Mouse (Mus musculus) lung, embryonic 15.5 days (tissue): ENCODE measurements at regions not wholly inside any gene's neighbourhood (a gene's known extent, or its start where the extent isn't known, plus 50 kb on each side); places are given as distances from the start of the nearest gene placed in this dataset.

Experiments used
- ATAC-seq: fragments of 200-750 bp; cut with Nextera tagmentation; 2 replicates; pipeline ENCODE4 v1.8.0; 2017; ENCODE audit warnings: moderate number of reproducible peaks, borderline replicate concordance; ENCODE audit not compliant: low FRiP score, low TSS enrichment; ENCODE audit errors: extremely low read depth
- H3K27ac ChIP-seq: fragments of 300-500 bp; sonication (generic); 2 replicates; pipeline ENCODE4 v1.5.1; 2015; ENCODE audit warnings: moderate library complexity, mild to moderate bottlenecking, inconsistent platforms
- H3K27me3 ChIP-seq: fragments of 300-500 bp; sonication (generic); 2 replicates; pipeline ENCODE4 v1.6.1; 2015; ENCODE audit warnings: inconsistent platforms
- H3K36me3 ChIP-seq: fragments of 300-500 bp; sonication (generic); 2 replicates; pipeline ENCODE4 v1.6.1; 2015; ENCODE audit warnings: inconsistent platforms
- H3K4me1 ChIP-seq: fragments of 300-500 bp; sonication (generic); 2 replicates; pipeline ENCODE4 v1.6.1; 2015; ENCODE audit warnings: inconsistent platforms
- H3K4me2 ChIP-seq: fragments of 300-500 bp; sonication (generic); 2 replicates; pipeline ENCODE4 v1.6.1; 2015; ENCODE audit warnings: inconsistent platforms, mild to moderate bottlenecking, moderate library complexity
- H3K4me3 ChIP-seq: fragments of 300-500 bp; sonication (generic); 2 replicates; pipeline ENCODE4 v1.5.1; 2015; ENCODE audit warnings: mild to moderate bottlenecking, inconsistent platforms
- H3K9ac ChIP-seq: fragments of 300-500 bp; sonication (generic); 2 replicates; pipeline ENCODE4 v1.6.1; 2015; ENCODE audit warnings: inconsistent platforms
- H3K9me3 ChIP-seq: fragments of 300-500 bp; sonication (generic); 2 replicates; pipeline ENCODE4 v1.6.1; 2016; ENCODE audit warnings: inconsistent platforms
- WGBS: fragments of 180-500 bp; shearing (Covaris S2); methylation state at CpG from one replicate; pipeline ENCODE4 v1.1.7; 2015; 5-methylcytosine and 5-hydroxymethylcytosine counted together

DNA sequence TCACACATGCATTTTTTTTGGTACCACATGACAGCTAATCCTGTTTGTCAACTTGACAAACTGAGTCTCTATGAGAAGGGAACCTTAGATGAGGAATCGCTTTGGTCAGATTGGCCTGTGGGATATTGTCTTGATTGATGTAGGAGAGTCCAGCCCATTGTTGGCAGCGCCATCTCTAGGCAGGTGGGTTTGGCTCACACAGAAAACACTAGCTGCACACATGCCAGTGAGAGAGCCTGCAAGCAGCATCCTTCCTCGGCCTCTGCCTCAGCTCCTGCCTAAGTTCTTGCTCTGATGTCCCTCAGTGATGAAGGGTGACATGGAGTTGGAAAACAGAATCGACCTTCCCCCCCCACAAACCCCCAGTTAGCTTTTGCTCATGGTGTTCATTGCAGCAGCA lies 514.4 kb downstream of the Vrk1 start:
- WGBS: 76% methylated on average over 4 of the region's 4 CpGs

DNA sequence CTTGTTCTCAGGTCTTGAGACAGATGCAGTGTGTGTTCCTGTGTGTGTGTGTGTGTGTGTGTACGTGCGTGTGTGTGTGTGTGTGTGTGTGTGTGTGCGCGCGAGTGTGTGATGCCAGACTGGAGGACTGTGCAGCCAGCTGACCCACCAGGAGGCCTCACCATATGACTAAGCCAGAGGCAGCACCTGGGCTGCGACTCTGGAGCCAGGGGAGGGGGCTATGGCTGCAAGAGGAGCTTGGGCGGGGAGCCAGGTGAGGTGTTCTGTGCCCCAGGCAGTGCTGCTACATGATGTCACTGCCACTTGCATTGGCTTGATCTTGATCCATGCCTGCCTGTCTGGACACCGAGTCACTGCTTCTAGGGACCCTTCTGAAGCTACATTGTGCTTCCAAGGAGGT lies 517.1 kb downstream of the Vrk1 start:
- Histone ChIP-seq H3K36me3 (no peaks in the 10 kb centered on the region), H3K27me3 (peaks cover 4% of the 10 kb centered on the region; the same call in 1 of the 2 replicates), H3K4me3 (no peak overlapping the region), H3K4me1 (no peaks in the 10 kb centered on the region), H3K27ac (no peak overlapping the region), H3K9me3 (no peaks in the 10 kb centered on the region), H3K4me2 (no peak overlapping the region), H3K9ac (no peak overlapping the region)
- peak; percentile 27; the same call in 1 of the 2 replicates for ATAC-seq
- 73% methylated on average over 8 of the region's 8 CpGs for WGBS

More for the DNA sequence above, 514.4 kb downstream of the Vrk1 start:
- Histone ChIP-seq H3K4me1 (no peaks in the 10 kb centered on the region), H3K9ac (no peak overlapping the region), H3K27me3 (peaks cover 4% of the 10 kb centered on the region; the same call in 1 of the 2 replicates), H3K9me3 (no peaks in the 10 kb centered on the region), H3K4me2 (no peak overlapping the region), H3K36me3 (no peaks in the 10 kb centered on the region), H3K27ac (no peak overlapping the region), H3K4me3 (no peak overlapping the region)
- no peak for ATAC-seq

DNA sequence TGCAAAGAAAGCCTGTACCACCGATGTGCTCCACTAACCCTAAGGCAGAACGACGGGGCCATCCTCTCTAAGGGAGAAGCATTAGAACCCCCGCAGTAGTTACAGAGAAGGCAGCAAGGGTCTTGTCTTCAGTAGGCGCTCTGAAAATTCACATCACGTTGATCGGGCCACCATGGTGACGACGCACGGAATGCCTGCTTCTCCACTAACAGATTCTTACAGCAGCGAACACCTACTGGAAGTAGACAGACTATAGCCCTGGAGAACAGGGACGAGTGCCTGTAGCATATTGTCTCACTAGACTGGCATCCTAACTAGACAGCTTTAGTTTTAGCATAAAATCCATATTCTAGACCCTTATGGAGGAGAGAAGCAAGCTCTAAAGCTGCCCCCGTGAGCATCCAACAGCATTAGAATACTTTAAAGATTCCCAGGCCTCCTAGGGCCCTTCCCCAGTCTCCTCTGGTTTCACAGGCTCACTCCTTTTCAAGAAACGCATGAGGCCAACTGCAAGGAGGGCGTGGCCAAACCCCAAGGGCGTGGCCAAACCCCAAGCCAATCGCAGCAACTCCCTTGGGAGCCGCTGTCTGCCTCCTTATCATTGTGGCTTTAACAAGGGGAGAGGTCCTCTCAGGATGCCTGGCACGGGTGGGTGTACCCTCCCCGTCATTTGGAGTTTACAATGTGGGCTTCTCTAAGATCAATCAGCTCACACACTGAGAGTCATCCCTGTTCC lies 517.8 kb downstream of the Vrk1 start:
- peaks cover 4% of the 10 kb centered on the region; the same call in 1 of the 2 replicates for H3K27me3 ChIP-seq
- H3K36me3 ChIP-seq: no peaks in the 10 kb centered on the region
- no peak for ATAC-seq
- H3K4me1 ChIP-seq: no peaks in the 10 kb centered on the region
- no peak overlapping the region for H3K27ac ChIP-seq
- no peak overlapping the region for H3K9ac ChIP-seq
- H3K9me3 ChIP-seq: no peaks in the 10 kb centered on the region
- H3K4me2 ChIP-seq: no peak overlapping the region
- 10% methylated on average over 20 of the region's 20 CpGs for WGBS
- H3K4me3 ChIP-seq: no peak overlapping the region

DNA sequence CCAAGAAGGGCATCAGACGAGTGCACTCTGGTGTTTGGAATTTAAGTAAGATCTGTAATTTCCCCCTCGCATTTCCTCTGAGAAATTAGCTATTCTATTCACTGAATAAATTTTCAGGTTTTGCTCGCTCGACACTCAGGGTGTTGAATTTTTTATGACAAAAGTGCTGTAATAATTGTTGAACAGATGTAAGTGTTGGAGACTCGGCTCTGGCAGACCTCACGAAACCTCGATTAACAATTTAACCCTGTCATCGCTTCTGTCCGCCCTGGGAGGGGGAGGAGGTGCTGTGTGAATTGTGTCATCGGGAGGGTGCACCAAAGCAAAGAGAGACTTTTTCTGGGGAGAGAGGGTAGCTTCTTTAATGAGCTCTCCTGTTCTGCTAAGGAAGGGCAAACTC lies 518.5 kb downstream of the Vrk1 start:
- ATAC-seq: no peak
- Histone ChIP-seq H3K4me3 (no peak overlapping the region), H3K27me3 (peaks cover 4% of the 10 kb centered on the region; the same call in 1 of the 2 replicates), H3K9ac (no peak overlapping the region), H3K4me2 (no peak overlapping the region), H3K36me3 (no peaks in the 10 kb centered on the region), H3K27ac (no peak overlapping the region), H3K4me1 (no peaks in the 10 kb centered on the region), H3K9me3 (no peaks in the 10 kb centered on the region)
- WGBS: 22% methylated on average over 10 of the region's 10 CpGs

DNA sequence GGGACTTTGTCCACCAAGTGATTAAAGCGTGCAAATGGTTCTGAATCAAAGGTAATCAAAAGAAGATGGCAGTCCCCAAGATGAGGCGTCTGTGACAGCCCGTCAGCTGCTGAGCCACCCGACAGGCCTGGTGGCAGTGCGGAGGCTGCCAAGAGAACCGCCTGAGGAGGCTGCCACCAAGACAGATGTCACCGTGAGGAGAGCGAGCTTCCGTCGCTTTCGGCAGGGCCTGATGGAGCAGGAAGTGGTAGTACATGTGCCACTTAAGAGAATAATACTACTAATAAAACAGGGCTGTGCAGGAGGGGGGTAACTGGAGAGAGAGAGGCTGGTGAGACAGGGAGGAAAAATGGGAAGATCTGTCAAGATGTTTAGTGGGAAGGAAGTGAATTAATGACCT lies 519.1 kb downstream of the Vrk1 start:
- H3K4me1 ChIP-seq: no peaks in the 10 kb centered on the region
- WGBS: 32% methylated on average over 11 of the region's 11 CpGs
- no peaks in the 10 kb centered on the region for H3K36me3 ChIP-seq
- no peak overlapping the region for H3K4me3 ChIP-seq
- no peaks in the 10 kb centered on the region for H3K9me3 ChIP-seq
- ATAC-seq: no peak
- H3K4me2 ChIP-seq: no peak overlapping the region
- no peak overlapping the region for H3K9ac ChIP-seq
- no peak overlapping the region for H3K27ac ChIP-seq
- H3K27me3 ChIP-seq: peaks cover 4% of the 10 kb centered on the region; the same call in 1 of the 2 replicates

DNA sequence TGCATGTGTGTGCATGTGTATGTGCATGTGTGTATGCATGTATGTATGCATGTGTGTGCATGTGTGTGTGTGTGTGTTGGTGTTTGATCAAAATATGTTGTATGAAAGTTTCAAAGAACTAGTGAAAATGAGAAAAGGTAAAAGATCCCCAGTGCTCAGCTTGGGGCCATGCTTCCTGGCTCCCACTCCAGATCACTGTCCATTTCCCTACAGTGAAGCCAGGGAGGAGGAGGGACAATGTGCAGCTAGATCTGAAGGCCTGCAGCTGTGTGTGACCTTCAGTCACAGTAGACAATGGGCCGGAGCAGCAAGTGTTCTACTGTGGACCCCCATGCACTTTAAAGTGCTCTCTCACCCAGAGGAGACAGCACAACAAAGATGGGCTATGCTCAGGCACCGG lies 525.1 kb downstream of the Vrk1 start:
- H3K27ac ChIP-seq: no peak overlapping the region
- ATAC-seq: no peak
- no peaks in the 10 kb centered on the region for H3K36me3 ChIP-seq
- no peaks in the 10 kb centered on the region for H3K9me3 ChIP-seq
- H3K9ac ChIP-seq: no peak overlapping the region
- 35% methylated on average over 2 of the region's 2 CpGs for WGBS
- H3K4me1 ChIP-seq: no peaks in the 10 kb centered on the region
- H3K27me3 ChIP-seq: no peaks in the 10 kb centered on the region
- H3K4me2 ChIP-seq: no peak overlapping the region
- H3K4me3 ChIP-seq: no peak overlapping the region

DNA sequence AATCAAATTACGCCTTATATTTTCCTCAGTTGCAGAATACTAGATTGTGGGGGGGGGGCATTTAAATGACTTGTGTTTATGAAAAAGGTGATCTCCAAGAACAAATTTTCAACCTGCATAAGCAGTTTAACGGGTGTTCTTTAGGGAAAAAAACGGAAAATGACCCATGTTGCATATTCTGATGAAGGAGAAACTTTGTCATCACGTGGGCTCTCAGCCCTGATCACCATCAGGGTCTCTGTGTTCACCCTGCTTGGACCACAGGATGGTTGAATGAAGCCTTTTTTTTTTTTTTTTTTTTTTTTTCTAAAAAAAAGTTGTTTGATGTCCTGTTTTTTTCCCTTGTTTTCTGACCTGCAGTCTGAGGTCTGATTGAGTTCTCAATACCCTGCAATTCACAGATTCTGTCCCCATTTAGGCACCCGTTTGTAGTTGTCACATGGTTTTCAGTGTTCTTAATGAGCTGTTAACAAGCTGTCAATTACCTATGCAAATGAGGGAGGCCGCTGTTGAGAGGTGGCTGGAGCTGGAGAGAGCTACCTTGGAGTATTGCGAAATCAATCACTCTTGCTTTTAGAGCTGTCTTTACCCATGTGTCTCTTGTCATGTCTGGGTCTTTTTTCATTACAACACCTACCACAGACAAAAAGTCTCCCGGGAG lies 525.7 kb downstream of the Vrk1 start:
- Histone ChIP-seq H3K27ac (no peak overlapping the region), H3K9ac (no peak overlapping the region), H3K4me3 (no peak overlapping the region), H3K27me3 (no peaks in the 10 kb centered on the region), H3K4me2 (no peak overlapping the region), H3K9me3 (no peaks in the 10 kb centered on the region), H3K36me3 (no peaks in the 10 kb centered on the region), H3K4me1 (no peaks in the 10 kb centered on the region)
- WGBS: 25% methylated on average over 8 of the region's 8 CpGs
- ATAC-seq: no peak

DNA sequence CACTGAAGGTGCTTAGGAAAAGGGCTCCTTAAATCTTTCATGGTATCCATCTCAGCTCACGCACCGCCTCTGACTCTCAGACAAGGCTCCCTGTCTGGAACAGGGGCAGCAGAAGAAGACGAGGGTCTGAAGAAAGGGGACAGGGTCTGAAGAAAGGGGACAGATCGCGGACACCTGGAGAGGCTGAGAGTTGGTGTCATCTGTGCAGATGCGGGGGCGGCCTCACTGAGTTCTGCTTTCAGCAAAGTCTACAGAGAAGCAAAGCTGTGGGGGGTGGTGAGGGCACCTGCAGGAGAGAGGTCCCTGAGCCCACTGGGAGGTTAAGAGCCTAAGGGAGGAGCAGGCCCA lies 526.2 kb downstream of the Vrk1 start:
- no peaks in the 10 kb centered on the region for H3K4me1 ChIP-seq
- WGBS: 8% methylated on average over 7 of the region's 7 CpGs
- H3K4me3 ChIP-seq: no peak overlapping the region
- ATAC-seq: no peak
- H3K4me2 ChIP-seq: no peak overlapping the region
- no peak overlapping the region for H3K27ac ChIP-seq
- no peak overlapping the region for H3K9ac ChIP-seq
- H3K9me3 ChIP-seq: no peaks in the 10 kb centered on the region
- H3K27me3 ChIP-seq: no peaks in the 10 kb centered on the region
- H3K36me3 ChIP-seq: no peaks in the 10 kb centered on the region

DNA sequence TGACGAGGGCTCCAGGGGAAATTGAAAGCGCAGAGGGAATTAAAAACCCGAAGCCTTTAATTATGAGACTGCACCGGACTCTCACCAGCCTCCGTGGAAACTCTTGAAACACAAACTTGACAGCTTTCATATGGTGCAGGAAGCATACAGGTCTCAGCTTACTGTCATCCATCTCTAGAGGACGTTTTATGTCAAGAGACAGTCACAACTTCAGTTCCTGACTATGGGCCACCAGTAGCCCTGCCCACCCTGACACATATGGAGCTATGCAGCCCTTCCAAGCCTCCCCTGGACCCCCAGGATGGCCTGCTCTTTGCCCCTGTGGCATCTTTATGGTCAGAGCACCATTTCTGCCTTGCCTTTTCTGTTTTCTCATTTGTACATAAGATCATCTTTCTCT lies 530.0 kb downstream of the Vrk1 start:
- 47% methylated on average over 6 of the region's 6 CpGs for WGBS
- Histone ChIP-seq H3K9me3 (no peaks in the 10 kb centered on the region), H3K27ac (no peak overlapping the region), H3K4me3 (no peak overlapping the region), H3K4me1 (no peaks in the 10 kb centered on the region), H3K4me2 (no peak overlapping the region), H3K9ac (no peak overlapping the region), H3K27me3 (no peaks in the 10 kb centered on the region), H3K36me3 (no peaks in the 10 kb centered on the region)
- no peak for ATAC-seq

DNA sequence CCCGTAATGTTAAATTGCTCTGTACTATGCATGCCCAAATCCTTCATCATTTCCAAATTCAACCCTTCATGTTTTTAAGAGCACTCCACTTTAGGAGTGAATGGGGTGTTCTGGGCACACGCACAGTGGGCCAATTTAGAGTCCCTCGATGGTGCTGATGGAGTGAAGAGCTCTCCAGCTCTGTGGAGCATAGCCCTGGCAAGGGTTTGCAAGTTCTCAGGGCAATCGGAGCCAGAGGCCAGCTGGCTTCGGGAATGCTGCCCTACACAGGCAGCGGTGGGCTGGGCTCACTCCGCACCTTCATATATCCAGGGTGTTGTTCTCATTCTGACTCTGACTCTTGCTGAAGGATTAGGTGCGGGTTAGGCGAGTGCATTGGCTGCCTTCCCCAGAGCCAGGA lies 549.5 kb downstream of the Vrk1 start:
- Histone ChIP-seq H3K9ac (no peak overlapping the region), H3K4me2 (no peak overlapping the region), H3K27ac (no peak overlapping the region), H3K9me3 (no peaks in the 10 kb centered on the region), H3K4me3 (no peak overlapping the region), H3K4me1 (no peaks in the 10 kb centered on the region), H3K36me3 (no peaks in the 10 kb centered on the region), H3K27me3 (no peaks in the 10 kb centered on the region)
- peak; percentile 19; the same call in 1 of the 2 replicates for ATAC-seq
- WGBS: 64% methylated on average over 9 of the region's 9 CpGs

DNA sequence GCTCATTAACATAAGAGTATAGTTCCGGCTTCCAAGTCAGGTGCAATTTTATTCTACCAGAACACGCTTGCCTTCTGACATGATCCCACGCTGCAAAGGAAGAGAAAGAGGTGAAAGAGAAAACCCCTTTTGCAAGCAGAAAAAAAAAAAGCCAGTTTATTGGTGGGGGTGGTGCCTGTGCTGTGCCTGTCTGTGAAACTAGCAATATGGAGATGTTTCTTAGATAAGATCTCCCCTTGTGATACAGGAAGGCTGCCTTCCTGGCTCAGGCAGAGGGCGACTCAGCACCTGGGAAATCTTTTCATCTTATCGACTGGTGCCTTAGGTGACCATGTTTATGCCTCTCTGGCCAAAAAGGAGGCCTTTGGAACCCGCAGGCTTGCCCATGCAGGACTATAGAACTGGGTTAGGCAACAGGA lies 555.2 kb downstream of the Vrk1 start:
- Histone ChIP-seq H3K27ac (no peak overlapping the region), H3K36me3 (no peaks in the 10 kb centered on the region), H3K4me1 (no peaks in the 10 kb centered on the region), H3K9me3 (no peaks in the 10 kb centered on the region), H3K27me3 (no peaks in the 10 kb centered on the region), H3K4me2 (no peak overlapping the region), H3K4me3 (no peak overlapping the region), H3K9ac (no peak overlapping the region)
- WGBS: 42% methylated on average over 6 of the region's 6 CpGs
- no peak for ATAC-seq

DNA sequence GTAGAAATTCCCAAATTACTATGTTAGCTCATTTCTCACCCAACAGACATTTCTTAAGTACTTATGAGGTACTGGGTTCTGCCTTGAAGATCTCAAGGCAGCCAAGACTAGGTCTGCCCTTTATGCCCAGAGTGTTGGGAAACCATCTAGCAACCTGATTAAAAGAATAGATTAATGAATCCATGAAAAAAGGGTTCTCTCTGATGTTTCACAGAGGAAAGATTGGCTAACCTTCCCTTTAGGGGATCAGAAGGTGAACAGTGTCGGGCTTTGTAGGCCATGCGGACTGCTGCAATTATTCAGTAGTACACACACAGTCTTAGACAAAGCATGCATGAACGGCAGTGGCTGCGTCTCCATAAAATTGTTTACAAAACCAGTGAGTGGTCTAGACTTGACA lies 556.3 kb downstream of the Vrk1 start:
- no peak for ATAC-seq
- no peaks in the 10 kb centered on the region for H3K9me3 ChIP-seq
- H3K4me3 ChIP-seq: no peak overlapping the region
- H3K9ac ChIP-seq: no peak overlapping the region
- H3K27ac ChIP-seq: no peak overlapping the region
- 81% methylated on average over 4 of the region's 4 CpGs for WGBS
- no peak overlapping the region for H3K4me2 ChIP-seq
- H3K36me3 ChIP-seq: no peaks in the 10 kb centered on the region
- H3K4me1 ChIP-seq: no peaks in the 10 kb centered on the region
- no peaks in the 10 kb centered on the region for H3K27me3 ChIP-seq
